Mouse (Mus musculus): Measurements from ENCODE around the gene Izumo4. TPM values are rescaled to one million over a fixed set of nuclear protein-coding genes. Genes with fewer than 3 reads are reported as not detected.

Izumo4 gene
- polyA plus RNA-seq, 2 experiments = 4.0 to 11.3 TPM

- no peak overlapping the region for H3K4me2 ChIP-seq (ENCODE audit: low read depth)
- H3K27me3 ChIP-seq (ENCODE audit: control insufficient read depth, insufficient read depth, low read length) = no peaks in the 10 kb centered on the region
- ATAC-seq (ENCODE audit: insufficient read depth) = no peak
- H3K4me1 ChIP-seq (replicated peaks; ENCODE audit: control insufficient read depth in 2 of 2, insufficient read depth in 2 of 2, low read length in 1 of 2) = peaks cover 16 to 22% of the 10 kb centered on the region in 2 experiments
- no peak overlapping the region for H3K27ac ChIP-seq
- H3K36me3 ChIP-seq (replicated peaks; ENCODE audit: control insufficient read depth, insufficient read depth, low read depth) = no peaks in the 10 kb centered on the region; the same call in 1 of the 2 replicates
- H3K9ac ChIP-seq (replicated peaks) = no peak overlapping the region
- no peak for DNase-seq (ENCODE audit: low read depth in 3 of 3, low spot score in 3 of 3)
- WGBS (ENCODE audit: insufficient replicate concordance) = 47% methylated on average over 1 of the region's 1 CpGs
- H3K9me3 ChIP-seq (ENCODE audit: control insufficient read depth, low read length) = no peaks in the 10 kb centered on the region
- TF ChIP-seq CTCF (IDR thresholded peaks at IDR 0.05; ENCODE audit: low read depth) (peak; percentile 25; the same call in 1 of the 2 replicates), EP300 (IDR thresholded peaks at IDR 0.05; ENCODE audit: low read depth) (no peak)
- H3K4me3 ChIP-seq (ENCODE audit: insufficient read depth in 1 of 2, low read depth in 2 of 2, low read length in 2 of 2) = no peak overlapping the region
Measured at GRCm38 (mm10) chr10:80738657-80739056, 36.7 kb downstream of the Izumo4 start.

DNA sequence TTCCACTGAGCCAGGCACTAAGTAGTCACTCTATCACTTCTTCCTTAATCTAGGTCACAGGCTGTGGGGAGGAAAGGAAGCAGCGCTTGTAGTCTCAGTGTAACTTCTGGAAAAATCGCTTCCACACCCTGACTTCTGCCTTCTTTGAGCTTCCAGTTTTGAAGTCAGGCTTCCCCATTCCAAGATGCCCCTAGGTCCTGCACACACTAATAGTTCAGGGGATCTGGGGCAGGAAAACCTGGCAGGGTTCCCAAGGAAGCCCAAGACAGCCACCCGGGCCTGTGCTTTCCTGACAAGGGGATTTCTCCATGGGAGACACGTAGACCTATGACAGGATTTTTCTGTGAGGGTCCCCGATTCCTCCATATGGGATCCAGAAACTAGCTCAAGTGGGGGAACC, 39.2 kb downstream of the Izumo4 start:
- 9% methylated on average over 5 of the region's 5 CpGs for WGBS (ENCODE audit: insufficient replicate concordance)
- no peaks in the 10 kb centered on the region; the same call in 1 of the 2 replicates for H3K36me3 ChIP-seq (replicated peaks; ENCODE audit: control insufficient read depth, insufficient read depth, low read depth)
- no peaks in the 10 kb centered on the region for H3K27me3 ChIP-seq (ENCODE audit: control insufficient read depth, insufficient read depth, low read length)
- H3K9ac ChIP-seq (replicated peaks) = peak overlapping the region; percentile 96
- peak overlapping the region; percentile 99 for H3K4me2 ChIP-seq (ENCODE audit: low read depth)
- H3K27ac ChIP-seq = peak overlapping the region; percentile 59
- DNase-seq (ENCODE audit: low read depth in 3 of 3, low spot score in 3 of 3) (no peak), ATAC-seq (ENCODE audit: insufficient read depth) (no peak)
- H3K4me1 ChIP-seq (replicated peaks; ENCODE audit: control insufficient read depth in 2 of 2, insufficient read depth in 2 of 2, low read length in 1 of 2) = peaks cover 24 to 32% of the 10 kb centered on the region in 2 experiments
- peak overlapping the region; percentile 78 to 98 for H3K4me3 ChIP-seq (ENCODE audit: insufficient read depth in 1 of 2, low read depth in 2 of 2, low read length in 2 of 2)
- TF ChIP-seq EP300 (IDR thresholded peaks at IDR 0.05; ENCODE audit: low read depth) (no peak), CTCF (IDR thresholded peaks at IDR 0.05; ENCODE audit: low read depth) (no peak)
- no peaks in the 10 kb centered on the region for H3K9me3 ChIP-seq (ENCODE audit: control insufficient read depth, low read length)

DNA sequence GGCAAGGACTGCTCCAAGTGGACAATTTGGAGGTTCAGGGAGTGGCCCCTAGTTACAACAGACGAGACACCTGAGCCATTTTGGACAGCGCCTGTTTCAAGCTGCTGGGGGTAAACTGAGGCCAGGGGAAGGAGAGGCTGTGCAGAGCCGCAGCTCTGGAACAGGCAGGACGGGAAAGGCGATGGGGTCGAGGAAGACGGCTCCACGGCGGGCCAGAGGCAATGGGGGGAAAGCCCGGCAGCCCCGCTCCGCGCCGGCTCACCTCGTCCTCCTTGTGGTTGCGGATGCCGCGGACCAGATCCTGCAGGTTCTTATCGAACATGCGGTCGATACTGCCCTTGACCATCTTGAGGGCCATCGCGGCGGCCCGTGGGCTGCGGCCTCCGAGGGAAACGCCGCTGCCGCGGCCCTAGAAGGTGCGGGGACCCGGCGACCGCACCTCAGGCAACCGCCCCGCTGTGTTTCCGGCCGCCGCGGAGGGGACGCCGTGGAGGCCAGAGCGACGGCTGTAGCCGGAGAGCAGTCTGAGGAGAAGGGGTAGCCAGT, 39.7 kb downstream of the Izumo4 start:
- H3K9me3 ChIP-seq (ENCODE audit: control insufficient read depth, low read length) = no peaks in the 10 kb centered on the region
- no peak for TF ChIP-seq EP300 (IDR thresholded peaks at IDR 0.05; ENCODE audit: low read depth)
- TF ChIP-seq CTCF (IDR thresholded peaks at IDR 0.05; ENCODE audit: low read depth) = no peak
- H3K27ac ChIP-seq = peak overlapping the region; percentile 59
- peak; percentile 50 for ATAC-seq (ENCODE audit: insufficient read depth)
- peaks cover 21 to 32% of the 10 kb centered on the region in 2 experiments for H3K4me1 ChIP-seq (replicated peaks; ENCODE audit: control insufficient read depth in 2 of 2, insufficient read depth in 2 of 2, low read length in 1 of 2)
- DNase-seq (ENCODE audit: low read depth in 3 of 3, low spot score in 3 of 3) = peak in 1 of 3 experiments; percentile 17
- peak overlapping the region; percentile 99 for H3K4me2 ChIP-seq (ENCODE audit: low read depth)
- H3K9ac ChIP-seq (replicated peaks) = peak overlapping the region; percentile 96
- H3K27me3 ChIP-seq (ENCODE audit: control insufficient read depth, insufficient read depth, low read length) = no peaks in the 10 kb centered on the region
- H3K4me3 ChIP-seq (ENCODE audit: insufficient read depth in 1 of 2, low read depth in 2 of 2, low read length in 2 of 2) = peak overlapping the region; percentile 78 to 98
- no peaks in the 10 kb centered on the region; the same call in 1 of the 2 replicates for H3K36me3 ChIP-seq (replicated peaks; ENCODE audit: control insufficient read depth, insufficient read depth, low read depth)
- WGBS (ENCODE audit: insufficient replicate concordance) = under 1% methylated on average over 46 of the region's 46 CpGs

GRCm38 (mm10) chr10:80742180-80742978, 40.4 kb downstream of the Izumo4 start, which contains the start of gene Ap3d1:
Gene Ap3d1 (minus strand): TSS chr10:80742264.
- ATAC-seq (ENCODE audit: insufficient read depth) (peak; percentile 97), DNase-seq (ENCODE audit: low read depth in 3 of 3, low spot score in 3 of 3) (peak; percentile 100)
- H3K4me1 ChIP-seq (replicated peaks; ENCODE audit: control insufficient read depth in 2 of 2, insufficient read depth in 2 of 2, low read length in 1 of 2) = peaks cover 19 to 29% of the 10 kb centered on the region in 2 experiments
- H3K36me3 ChIP-seq (replicated peaks; ENCODE audit: control insufficient read depth, insufficient read depth, low read depth) = no peaks in the 10 kb centered on the region
- H3K4me3 ChIP-seq (ENCODE audit: insufficient read depth in 1 of 2, low read depth in 2 of 2, low read length in 2 of 2) = peak within 1 kb of the TSS; percentile 78 to 98
- peak within 1 kb of the TSS; percentile 96 for H3K9ac ChIP-seq (replicated peaks)
- no peaks in the 10 kb centered on the region for H3K9me3 ChIP-seq (ENCODE audit: control insufficient read depth, low read length)
- TF ChIP-seq EP300 (IDR thresholded peaks at IDR 0.05; ENCODE audit: low read depth) = no peak
- peak; percentile 15; the same call in 1 of the 2 replicates for TF ChIP-seq CTCF (IDR thresholded peaks at IDR 0.05; ENCODE audit: low read depth)
- WGBS (ENCODE audit: insufficient replicate concordance) = 2% methylated on average over 25 of the region's 25 CpGs
- peak within 1 kb of the TSS; percentile 99 for H3K4me2 ChIP-seq (ENCODE audit: low read depth)
- H3K27ac ChIP-seq = peak within 1 kb of the TSS; percentile 59
- no peaks in the 10 kb centered on the region for H3K27me3 ChIP-seq (ENCODE audit: control insufficient read depth, insufficient read depth, low read length)

GRCm38 (mm10) chr10:80744262-80744661, 42.3 kb downstream of the Izumo4 start:
- Histone ChIP-seq H3K4me2 (ENCODE audit: low read depth) (peak overlapping the region; percentile 31), H3K9ac (replicated peaks) (no peak overlapping the region), H3K4me1 (replicated peaks; ENCODE audit: control insufficient read depth in 2 of 2, insufficient read depth in 2 of 2, low read length in 1 of 2) (peaks cover 19 to 29% of the 10 kb centered on the region in 2 experiments), H3K27ac (peak overlapping the region; percentile 36; the same call in 1 of the 2 replicates), H3K9me3 (ENCODE audit: control insufficient read depth, low read length) (no peaks in the 10 kb centered on the region), H3K4me3 (ENCODE audit: insufficient read depth in 1 of 2, low read depth in 2 of 2, low read length in 2 of 2) (no peak overlapping the region), H3K27me3 (ENCODE audit: control insufficient read depth, insufficient read depth, low read length) (no peaks in the 10 kb centered on the region), H3K36me3 (replicated peaks; ENCODE audit: control insufficient read depth, insufficient read depth, low read depth) (no peaks in the 10 kb centered on the region)
- WGBS (ENCODE audit: insufficient replicate concordance) = 24% methylated on average over 5 of the region's 5 CpGs
- no peak for TF ChIP-seq CTCF (IDR thresholded peaks at IDR 0.05; ENCODE audit: low read depth)
- no peak for TF ChIP-seq EP300 (IDR thresholded peaks at IDR 0.05; ENCODE audit: low read depth)
- DNase-seq (ENCODE audit: low read depth in 3 of 3, low spot score in 3 of 3) = peak; percentile 65 to 71 (median 66)
- ATAC-seq (ENCODE audit: insufficient read depth) = peak; percentile 42
